In genomic region chr5:121583765-121584501, GRCm38 (mm10) we compare ENCODE assay signal across 8 mouse cellular contexts. TPM values are rescaled to one million over a fixed set of nuclear protein-coding genes. Genes with fewer than 3 reads are reported as not detected.
DNase-seq lines count a peak whose midpoint lies in the region; ATAC-seq lines count a peak whose summit lies in the region.

No protein-coding gene starts in this region.

- peak; percentile 72 for ATAC-seq in liver, embryonic 13.5 days (ENCODE audit: low read depth)

- peak overlapping the region; percentile 41 for H3K9ac ChIP-seq in liver, embryonic 13.5 days

- no peaks in the 10 kb centered on the region for H3K9me3 ChIP-seq in heart, embryonic 10.5 days
- H3K9me3 ChIP-seq in liver, embryonic 13.5 days (replicated peaks) = no peaks in the 10 kb centered on the region

- WGBS in heart, embryonic 10.5 days = 57% methylated on average over 12 of the region's 12 CpGs
- WGBS in liver, embryonic 13.5 days (ENCODE audit: insufficient replicate concordance) = 31% methylated on average over 12 of the region's 12 CpGs

- H3K4me3 ChIP-seq in heart, embryonic 10.5 days = no peak overlapping the region
- H3K4me3 ChIP-seq in liver, embryonic 13.5 days (replicated peaks) = no peak overlapping the region

- no peaks in the 10 kb centered on the region for H3K27me3 ChIP-seq in heart, embryonic 10.5 days (ENCODE audit: insufficient read depth, poor library complexity, severe bottlenecking)
- H3K27me3 ChIP-seq in liver, embryonic 13.5 days = no peaks in the 10 kb centered on the region

- H3K4me2 ChIP-seq in liver, embryonic 13.5 days = no peak overlapping the region

- peaks cover 15% of the 10 kb centered on the region for H3K36me3 ChIP-seq in heart, embryonic 10.5 days
- peaks cover 16% of the 10 kb centered on the region for H3K36me3 ChIP-seq in liver, embryonic 13.5 days

- H3K27ac ChIP-seq in heart, embryonic 10.5 days = no peak overlapping the region
- peak overlapping the region; percentile 65 for H3K27ac ChIP-seq in liver, embryonic 13.5 days

- peaks cover 16% of the 10 kb centered on the region for H3K4me1 ChIP-seq in heart, embryonic 10.5 days
- peaks cover 46% of the 10 kb centered on the region for H3K4me1 ChIP-seq in liver, embryonic 13.5 days (replicated peaks)

- DNase-seq in 3T3-L1 (ENCODE audit: low read depth, low spot score) (peak; percentile 98), WW6 (ENCODE audit: low read depth, low spot score) (peak; percentile 57)
- DNase-seq in embryo, embryonic 10.5 days (ENCODE audit: low spot score) = peak; percentile 41
- DNase-seq in heart, embryonic 10.5 days (ENCODE audit: low spot score) = peak; percentile 82
- peak; percentile 98 for DNase-seq in kidney, postnatal 36 days
- peak; percentile 51 for DNase-seq in liver, embryonic 13.5 days
- DNase-seq in ovary, postnatal 14 days (ENCODE audit: low spot score) = peak; percentile 92
- DNase-seq in thymus, postnatal 36 days = peak; percentile 23 to 41

RNA-seq across cellular contexts. Expression of gene Aldh2, which starts 9.7 kb away (rescaled TPM):
- 59.9 and 90.3 TPM in 2 replicates for polyA plus RNA-seq in heart, embryonic 10.5 days (2016; fragmentation: Nextera tagmentation; extraction: Ambion mirVana)
- 123 and 138 TPM in 2 replicates for polyA plus RNA-seq in liver, embryonic 13.5 days (2015; fragmentation: Nextera tagmentation; extraction: Ambion mirVana)

RNA-seq across cellular contexts. Expression of gene Acad12, which starts 34.8 kb away (rescaled TPM):
- 4.7 and 6.1 TPM in 2 replicates for polyA plus RNA-seq in heart, embryonic 10.5 days (2016; fragmentation: Nextera tagmentation; extraction: Ambion mirVana)
- polyA plus RNA-seq in liver, embryonic 13.5 days (2015; fragmentation: Nextera tagmentation; extraction: Ambion mirVana) = 1.4 TPM in 2 replicates

RNA-seq across cellular contexts. Expression of gene Mapkapk5, which starts 38.2 kb away (rescaled TPM):
- 36.0 and 38.5 TPM in 2 replicates for polyA plus RNA-seq in heart, embryonic 10.5 days (2016; fragmentation: Nextera tagmentation; extraction: Ambion mirVana)
- 27.4 and 29.1 TPM in 2 replicates for polyA plus RNA-seq in liver, embryonic 13.5 days (2015; fragmentation: Nextera tagmentation; extraction: Ambion mirVana)

RNA-seq across cellular contexts. Expression of gene Adam1a, which starts 38.7 kb away (rescaled TPM):
- polyA plus RNA-seq in heart, embryonic 10.5 days (2016; fragmentation: Nextera tagmentation; extraction: Ambion mirVana) = 0.78 and 1.4 TPM in 2 replicates
- 0.33 and 0.48 TPM in 2 replicates for polyA plus RNA-seq in liver, embryonic 13.5 days (2015; fragmentation: Nextera tagmentation; extraction: Ambion mirVana)

RNA-seq across cellular contexts. Expression of gene Gm42878, which starts 38.7 kb away (rescaled TPM):
- not detected in 2 replicates for polyA plus RNA-seq in heart, embryonic 10.5 days (2016; fragmentation: Nextera tagmentation; extraction: Ambion mirVana)
- polyA plus RNA-seq in liver, embryonic 13.5 days (2015; fragmentation: Nextera tagmentation; extraction: Ambion mirVana) = not detected in 2 replicates

Comparison
In these comparisons a context has a peak if more than half of its experiments do, and no peak if none do; other contexts are left out.
1. DNase-seq: peak in every context shown above with its lines; median percentile 98 in 3T3-L1; 98 in kidney, postnatal 36 days; 92 in ovary, postnatal 14 days; 82 in heart, embryonic 10.5 days; 57 in WW6; 51 in liver, embryonic 13.5 days; 41 in embryo, embryonic 10.5 days; 32 in thymus, postnatal 36 days.